Mouse (Mus musculus): Measurements from ENCODE around the gene Gm12355.

The Gm12355 gene

DNA sequence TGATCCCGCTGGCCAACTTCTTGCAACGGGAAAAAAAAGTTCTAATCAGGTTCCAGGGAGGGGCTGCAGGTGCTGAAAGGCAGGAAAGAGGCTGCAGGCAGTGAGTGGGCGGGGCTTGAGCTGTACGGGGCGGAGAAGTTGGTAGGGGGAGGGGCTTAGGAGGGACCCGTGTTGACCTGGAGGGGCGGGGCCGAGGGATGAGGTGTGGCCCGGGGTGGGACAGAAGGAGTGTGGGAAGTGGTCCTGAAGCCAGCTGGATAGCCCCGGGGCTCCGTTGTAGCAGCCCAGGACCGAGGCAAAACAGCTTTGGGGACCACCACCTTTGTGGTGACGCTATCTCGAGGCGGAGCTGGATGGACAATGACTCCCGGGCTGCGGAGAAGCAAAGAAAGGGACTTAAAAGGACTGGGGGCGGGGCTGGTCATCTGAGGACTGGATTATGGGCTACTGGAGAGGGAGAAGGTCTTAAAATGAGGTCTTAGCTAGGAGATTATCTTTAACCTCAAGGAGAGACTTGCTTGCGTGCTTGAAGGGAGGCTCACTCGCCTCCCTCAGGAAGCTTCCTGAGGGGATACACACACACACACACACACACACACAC is 23.3 kb downstream of the Gm12355 start:
- DNase-seq (ENCODE audit: low spot score): no peak

DNA sequence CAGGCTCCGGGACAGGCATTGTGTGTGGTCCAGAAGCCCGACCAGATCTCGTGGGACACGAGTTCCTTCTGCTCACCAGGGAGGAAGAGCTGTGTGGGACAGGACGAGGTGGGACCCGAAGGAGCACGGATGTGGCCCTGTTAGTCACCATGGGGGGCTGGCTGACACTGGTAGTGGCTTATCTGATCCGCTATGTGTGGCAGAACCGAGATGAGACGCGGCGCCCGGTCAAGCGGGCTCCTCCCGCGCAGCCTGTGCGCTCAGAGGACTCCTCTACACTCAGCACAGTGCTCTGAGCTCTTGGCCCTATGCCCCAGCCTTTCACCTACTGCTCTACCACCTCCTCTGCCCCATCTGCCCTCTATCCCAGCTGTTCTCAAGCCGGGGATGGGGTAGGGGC is 26.2 kb downstream of the Gm12355 start:
- DNase-seq (ENCODE audit: low spot score): no peak

DNA sequence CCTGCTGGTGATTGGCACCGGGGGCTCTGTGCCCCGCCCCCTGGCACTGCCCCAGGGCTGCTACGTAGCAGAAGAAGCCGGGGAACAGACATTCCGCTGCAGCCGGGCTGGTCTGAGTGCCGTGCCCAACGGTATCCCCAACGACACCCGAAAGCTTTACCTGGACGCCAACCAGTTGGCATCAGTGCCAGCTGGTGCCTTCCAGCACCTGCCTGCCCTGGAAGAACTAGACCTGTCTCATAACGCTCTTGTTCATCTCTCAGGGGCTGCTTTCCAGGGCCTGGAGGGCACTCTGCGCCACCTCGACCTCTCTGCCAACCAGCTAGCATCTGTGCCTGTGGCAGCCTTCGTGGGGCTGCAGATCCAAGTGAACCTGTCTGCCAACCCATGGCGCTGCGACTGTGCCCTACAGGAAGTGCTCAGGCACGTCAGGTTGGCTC is 26.6 kb downstream of the Gm12355 start:
- DNase-seq (ENCODE audit: low spot score): no peak

DNA sequence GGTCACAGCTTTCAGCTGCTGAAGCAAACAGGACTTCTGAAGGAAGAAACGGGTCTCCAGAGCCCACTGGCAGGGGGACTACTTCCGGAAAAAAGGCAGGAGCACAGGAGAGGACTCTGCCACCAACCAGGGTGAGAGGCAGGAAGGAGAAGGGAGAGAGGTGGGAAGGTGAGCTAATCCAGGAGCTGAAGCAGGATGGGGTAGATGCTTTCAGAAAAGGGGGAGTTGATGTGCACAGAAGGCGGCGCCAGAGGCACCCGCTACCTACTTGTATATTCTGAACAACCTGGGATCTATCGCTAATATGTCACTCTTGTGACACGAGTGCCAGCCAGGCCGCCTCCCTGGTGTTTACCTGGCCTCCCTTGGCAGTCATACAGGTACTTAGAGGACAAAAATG is 27.5 kb downstream of the Gm12355 start, which contains the start of gene Lrrc3c:
Lrrc3c (plus strand) TSS at position 301 of the 400 bp plus-strand sequence.
- no peak for DNase-seq (ENCODE audit: low spot score)

DNA sequence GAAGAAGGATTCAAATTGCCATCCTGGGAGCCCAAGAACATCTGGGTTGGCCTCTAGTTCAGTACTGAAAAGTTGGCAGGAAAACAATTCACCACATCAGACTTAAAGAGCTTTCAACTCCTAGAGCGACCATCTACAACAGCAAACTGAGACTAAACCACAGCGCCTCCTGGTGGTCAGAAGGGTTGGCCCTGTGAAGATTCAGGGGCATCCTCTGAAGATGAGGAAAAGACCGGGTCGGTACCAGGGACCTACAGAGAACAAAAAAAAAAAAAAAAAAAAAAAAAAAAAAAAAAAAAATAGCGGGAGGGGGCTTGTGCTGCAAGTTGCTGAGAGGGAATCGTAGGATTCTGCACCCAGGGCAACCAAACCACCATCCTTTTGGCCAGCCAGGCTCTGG is 28.1 kb downstream of the Gm12355 start:
- DNase-seq (ENCODE audit: low spot score): peak; percentile 52

DNA sequence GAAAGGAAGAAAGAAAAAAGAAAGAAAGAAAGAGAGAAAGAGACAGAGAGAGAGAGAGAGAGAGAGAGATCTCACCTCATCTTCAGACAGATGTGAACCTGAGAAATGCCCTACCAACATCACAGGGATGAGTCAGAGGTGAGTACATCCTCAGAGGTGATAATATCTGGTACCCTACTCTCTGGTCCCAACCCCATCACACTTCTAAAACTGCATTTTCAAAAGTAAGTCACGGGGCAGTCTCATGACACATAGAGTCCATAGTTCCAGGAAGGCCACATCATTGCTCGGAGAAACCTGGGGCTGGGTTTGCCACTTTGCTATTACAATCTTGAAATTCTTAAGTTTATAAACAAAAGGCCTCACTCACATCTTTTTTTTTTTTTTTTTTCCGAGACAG is 29.5 kb downstream of the Gm12355 start:
- DNase-seq (ENCODE audit: low spot score): no peak

DNA sequence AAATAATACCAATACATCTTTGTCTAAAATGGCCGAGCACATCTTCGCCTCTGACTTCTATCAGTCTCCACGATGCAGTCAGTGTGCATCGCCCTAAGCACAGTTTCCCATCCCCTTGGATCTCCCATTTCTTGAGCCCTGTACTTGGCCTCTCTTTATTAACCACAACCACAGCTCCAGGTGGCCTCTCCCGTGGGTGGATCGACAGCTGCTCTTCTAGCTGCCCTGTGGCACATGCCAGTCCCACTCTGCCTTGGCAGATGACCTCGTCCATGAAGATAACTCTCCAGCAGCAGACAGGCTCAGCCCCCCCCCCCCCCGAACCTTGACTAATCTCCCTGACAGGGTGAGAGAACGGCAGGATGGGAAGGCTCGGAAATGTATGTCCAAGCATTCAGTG is 30.0 kb downstream of the Gm12355 start:
- no peak for DNase-seq (ENCODE audit: low spot score)

DNA sequence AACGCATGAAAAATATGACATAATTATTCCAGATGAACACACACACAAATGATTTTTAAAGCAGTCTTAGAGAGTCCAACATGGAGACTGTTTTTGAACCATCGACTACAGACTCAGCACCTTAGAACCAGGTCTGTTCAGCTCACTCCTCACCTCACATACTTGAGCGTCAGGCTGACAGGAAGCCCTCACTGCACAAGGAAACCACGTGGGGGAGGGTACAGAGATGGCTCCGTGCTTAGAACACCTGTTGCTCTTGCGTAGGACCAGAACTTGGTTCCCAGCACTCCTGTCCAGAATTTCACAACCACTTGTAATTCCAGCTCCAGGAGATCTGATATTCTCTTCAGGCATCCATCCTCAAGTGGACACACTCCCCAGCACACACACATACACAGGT is 30.4 kb downstream of the Gm12355 start:
- DNase-seq (ENCODE audit: low spot score): no peak

DNA sequence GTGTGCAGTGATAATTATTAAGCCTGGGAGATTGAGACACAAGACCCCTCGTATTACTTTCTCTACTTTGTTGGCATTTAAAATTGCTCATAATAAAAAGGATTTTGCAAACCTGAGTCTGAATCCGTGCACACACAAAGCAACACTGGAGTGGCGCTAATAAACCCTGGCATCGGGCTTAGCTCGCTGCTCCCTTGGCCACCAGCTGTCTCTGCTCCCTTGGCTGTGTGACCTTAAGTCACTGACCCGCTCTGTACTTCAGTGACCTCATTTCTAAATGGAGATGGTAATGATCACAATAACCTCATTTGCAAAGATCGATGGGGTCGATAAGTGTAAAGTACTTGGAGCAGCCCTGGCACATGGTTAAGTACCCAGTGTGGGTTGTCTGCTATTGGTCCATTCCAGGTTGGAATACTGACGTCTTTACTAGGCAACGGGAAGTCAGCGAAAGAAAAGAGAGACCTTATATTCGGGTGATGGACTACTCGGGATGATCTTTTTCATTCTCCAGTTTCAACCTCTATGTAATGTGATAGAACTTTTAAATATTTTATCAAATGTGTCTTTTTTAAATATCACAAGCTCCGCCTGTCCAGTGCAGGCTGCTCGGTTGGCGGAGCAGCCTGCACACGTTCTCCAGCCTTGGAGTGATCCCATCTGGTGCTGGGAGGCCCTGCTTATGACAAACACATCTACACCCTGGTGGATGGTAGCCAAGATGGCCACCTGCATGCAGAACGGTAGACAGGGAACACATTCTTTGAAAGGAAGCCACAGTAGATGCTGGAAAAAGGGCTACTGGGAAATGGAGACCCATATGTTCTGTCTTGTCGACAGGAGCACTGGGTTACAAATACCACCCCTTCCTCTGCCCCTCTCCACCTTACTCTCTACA is 34.7 kb downstream of the Gm12355 start:
- DNase-seq (ENCODE audit: low spot score): no peak

DNA sequence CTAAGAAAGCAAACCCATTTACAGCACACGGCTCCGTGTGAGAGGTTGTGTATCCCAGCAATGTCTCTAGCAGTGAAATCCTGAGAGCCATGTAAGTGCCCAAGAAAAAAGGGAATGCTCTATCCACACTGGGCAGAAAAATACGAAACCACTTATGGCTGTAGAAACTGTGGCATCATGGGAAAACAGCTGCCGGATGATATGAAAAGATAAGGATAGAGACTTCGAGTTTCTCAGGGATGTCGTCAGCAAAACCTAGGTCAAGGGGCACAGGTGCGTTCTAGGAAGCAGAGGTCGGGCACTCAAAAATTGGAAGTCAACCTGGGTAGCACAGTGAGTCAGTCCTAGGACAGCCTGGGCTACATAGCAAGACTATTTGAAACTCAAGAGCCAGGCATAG is 36.2 kb downstream of the Gm12355 start:
- DNase-seq (ENCODE audit: low spot score): no peak

DNA sequence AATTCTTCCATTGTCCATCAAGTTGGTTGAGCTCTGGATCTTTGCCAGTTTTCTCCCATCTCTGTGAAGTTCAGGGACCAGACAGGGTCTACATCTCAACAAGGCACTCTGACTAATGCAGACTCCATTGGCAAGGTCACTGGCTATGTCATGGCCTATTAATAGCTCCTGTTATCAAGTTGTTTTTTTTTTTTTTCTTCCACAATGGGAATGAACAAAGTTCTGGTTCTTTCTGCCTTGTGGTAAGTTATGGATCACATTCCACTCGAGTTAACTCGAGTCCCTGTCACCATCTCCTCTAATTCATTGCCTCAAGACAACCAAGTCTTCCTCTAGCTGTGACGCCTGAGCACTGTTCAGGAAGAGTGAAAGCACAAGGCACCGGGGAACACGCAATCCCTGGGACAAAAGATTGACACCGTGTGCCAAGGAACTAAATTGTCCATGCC is 36.6 kb downstream of the Gm12355 start:
- DNase-seq (ENCODE audit: low spot score): no peak

DNA sequence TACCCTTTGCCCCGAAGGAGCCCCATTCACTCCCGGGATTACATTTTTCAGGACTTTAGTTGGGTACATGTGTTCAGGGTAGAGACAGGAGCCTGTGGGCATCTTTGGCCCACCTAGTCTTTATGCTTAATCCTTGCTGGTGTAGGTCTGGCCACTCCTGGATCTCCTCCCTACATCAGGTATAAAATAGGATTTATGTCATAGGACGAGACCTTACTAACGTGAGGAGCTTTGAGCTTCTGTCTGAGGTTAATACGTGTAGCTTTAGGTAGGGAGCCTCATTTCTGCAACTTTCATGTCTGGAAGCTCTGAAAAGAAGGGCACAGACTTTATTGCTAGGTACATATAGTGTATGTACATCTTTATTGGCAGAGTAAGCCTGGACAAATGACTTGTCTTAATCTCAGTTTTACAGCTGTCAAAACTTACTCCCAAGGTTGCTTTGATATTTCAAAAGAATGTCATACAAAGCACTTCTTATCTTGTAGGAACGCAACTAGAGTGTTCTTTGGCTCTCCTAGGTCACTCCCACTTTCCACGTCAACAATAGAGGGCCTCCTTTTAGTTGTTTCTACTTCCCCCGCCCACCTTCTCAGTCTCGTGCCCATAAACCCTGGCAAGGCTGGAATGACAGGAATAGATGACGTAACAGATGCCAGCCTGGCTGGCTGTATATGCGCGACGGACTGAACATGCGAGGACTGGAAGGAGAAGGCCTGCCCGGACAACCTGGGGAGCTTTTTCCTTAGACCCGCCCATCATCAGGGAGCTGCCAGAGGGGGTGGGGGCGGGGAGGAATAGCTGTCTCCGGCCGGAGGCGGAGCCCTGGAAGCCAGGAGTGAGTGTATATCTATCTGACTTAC is 37.5 kb downstream of the Gm12355 start:
- DNase-seq (ENCODE audit: low spot score): peak; percentile 65

DNA sequence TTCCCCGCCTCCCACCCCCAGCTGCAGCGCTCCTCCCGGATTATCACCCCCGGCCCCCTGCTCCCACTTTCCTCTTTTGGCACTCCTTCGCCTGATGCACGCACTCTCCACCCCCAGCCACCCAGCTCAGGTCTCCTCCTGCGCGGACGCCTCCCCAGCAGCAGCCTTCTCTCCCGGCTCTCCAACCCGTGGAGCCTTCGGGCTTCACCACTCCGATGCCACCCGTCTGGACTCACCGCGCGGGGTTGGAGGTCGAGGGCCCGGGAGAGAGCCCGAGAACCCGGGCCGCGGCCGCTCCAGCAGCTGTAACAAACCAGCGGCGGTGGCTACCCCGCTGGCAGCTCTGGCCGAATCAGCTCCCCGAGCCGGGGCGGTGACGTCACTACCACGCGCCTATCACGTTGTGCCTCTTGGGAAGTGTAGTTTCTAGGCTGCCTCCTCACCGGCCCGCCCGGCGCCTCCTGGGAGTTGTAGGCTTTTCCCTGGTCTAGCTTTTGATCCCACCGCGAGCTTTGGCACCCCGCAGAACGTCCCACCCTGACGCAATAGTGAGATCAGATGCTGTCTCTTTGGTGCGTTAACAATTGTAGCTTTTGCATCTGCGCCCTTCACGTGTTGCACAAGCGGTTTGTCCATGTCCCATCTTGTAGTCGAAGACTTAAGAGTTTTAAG is 38.4 kb downstream of the Gm12355 start, which contains the start of gene Ormdl3:
Ormdl3 (minus strand) TSS at position 477 of the 672 bp plus-strand sequence.
- peak; percentile 98 for DNase-seq (ENCODE audit: low spot score)

DNA sequence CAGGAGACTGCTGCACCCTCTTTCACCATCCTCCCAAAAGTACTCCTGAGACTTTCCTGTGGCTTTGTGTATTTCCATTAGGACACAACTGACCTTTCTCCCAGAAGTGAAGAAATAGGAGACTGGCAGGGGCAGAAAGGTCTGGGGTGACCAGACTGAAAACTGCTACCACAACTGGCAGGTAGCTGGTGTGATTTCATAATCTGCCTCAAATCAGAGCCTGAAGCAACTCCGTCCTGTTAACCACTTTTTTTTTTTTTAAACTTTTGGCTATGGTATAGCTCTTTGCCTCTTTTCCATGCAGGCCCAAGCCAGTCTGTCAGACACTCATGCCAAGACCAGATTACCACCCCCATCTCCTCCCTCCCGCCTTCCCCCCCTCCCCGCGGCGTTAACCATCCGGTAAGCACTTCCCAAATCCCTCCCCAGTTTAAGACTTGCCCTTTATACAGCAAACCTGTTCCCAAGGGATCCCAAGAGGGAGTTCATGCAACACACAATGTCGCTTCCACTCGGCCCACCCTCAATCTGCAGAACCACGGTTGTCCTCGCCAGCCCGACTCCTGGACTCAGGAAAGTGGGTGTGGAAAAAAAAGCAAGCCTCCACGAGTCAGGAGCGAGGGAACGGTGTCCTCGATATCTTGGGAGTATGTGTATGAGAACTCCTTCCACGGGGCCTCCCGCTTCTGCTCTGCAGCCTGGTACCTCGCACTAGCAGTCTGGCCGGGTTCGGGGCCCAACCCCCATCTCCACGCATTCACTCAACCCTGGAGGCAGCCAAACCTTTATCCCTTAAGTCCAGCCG is 39.2 kb downstream of the Gm12355 start:
- DNase-seq (ENCODE audit: low spot score): no peak

DNA sequence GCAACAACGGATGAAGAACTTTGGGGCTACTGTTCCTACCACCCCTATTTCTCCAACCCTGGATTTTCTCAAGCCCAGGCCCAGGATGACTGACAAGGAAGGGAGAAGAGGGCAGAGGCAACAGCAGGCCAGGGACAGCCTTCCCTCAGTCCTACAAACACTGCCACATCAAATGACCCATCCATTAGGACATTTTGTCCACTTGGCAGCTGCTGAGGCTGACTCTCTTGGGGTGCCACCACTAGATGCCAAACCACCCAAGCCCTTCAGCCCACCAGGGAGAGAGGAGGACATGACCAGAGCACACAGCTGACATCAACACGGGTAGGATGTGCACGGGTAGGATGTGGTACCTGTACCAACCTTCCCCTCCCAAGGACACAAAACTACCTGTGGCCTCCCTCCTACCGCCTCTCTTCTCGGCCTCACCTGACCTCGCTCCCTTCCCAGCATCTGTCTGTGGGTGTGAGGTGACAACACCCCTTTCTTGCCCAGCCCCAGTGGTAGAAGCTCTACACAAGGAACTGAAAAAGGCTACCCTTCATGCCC is 40.8 kb downstream of the Gm12355 start:
- no peak for DNase-seq (ENCODE audit: low spot score)

DNA sequence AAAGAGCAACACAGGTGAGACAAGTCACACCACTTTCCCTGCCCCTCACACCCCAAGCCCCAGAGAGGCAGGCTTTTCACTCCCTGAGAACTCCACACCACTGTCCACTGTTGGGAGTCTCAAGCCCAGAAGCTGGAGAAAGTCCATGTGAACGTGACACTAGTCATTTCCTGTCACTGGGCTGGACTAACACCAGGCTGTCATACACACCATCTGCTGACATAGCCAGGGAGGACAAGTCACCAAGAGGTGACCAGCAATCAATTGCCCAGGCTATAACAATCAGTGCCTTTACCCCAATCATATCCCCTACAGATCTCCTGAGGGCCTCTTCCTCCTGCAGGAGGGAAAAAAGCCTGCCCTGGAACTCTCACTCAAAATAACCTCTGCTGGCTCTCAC is 41.3 kb downstream of the Gm12355 start:
- no peak for DNase-seq (ENCODE audit: low spot score)

DNA sequence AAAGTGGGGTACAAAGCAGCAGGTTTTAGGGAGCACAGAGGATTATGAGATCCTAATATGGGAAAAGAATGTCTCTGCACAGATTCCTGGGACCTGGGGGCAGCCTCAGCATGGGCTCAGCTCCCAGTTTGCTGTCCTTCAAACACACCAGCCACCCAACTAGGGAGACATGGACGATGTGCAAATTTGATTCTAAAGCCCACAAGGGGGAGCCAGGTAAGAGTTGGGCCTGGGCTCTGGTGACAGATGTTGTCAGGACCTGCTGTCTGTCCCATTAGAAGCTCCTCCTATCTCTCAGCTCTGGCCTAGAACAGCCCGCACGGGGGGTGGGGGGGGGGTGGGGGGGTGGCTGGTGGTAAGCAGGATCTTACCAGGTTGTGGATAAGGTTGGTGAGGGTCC is 41.9 kb downstream of the Gm12355 start:
- DNase-seq (ENCODE audit: low spot score): no peak

DNA sequence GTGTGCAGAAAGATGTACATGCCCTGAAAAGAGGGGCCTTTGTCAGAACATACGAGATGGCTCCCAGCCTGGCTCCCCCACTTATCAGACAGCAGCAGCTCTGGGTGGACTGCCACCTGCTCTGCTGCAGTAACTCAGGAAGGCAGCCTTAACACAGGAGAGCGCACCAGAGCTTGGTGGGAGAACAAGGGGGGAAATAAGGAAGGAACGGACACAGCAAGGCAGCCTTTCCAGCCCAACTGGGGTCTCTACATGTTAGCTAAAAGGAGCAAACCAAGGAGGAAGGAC is 42.3 kb downstream of the Gm12355 start:
- DNase-seq (ENCODE audit: low spot score): no peak

DNA sequence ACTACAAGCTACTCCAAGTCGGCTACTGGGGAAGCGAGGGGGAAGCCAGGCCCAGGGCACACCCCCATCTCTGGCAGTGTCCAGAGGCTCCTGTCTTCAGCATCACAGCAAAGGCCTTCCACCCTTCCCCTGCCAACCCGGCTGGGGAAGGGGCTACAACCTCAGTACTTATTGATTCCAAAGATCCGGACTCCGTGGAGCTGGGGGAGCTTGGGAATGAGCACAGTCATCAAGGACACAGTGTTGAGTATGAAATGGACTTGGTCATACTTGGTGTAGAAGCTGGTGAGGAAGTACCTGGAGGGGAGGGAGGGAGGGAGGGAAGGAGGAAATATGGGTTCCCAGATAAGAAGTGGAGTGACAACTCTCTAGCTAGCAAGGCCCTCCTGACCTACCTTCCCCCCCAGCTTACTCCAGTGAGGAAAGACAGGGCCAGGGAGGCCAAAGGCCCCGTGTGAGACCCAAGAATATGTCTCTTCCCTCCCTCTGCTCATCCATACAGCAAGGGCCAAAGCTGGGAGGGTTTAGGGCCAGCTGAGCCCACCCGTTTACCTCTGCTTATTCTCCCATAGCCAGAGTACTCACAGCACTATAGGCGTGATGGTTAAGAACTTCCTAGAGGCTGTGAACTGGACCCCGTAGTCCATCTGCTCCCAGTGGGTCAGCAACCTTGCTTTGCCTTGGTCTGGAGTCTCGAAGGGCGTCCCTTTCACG is 42.8 kb downstream of the Gm12355 start:
- no peak for DNase-seq (ENCODE audit: low spot score)

DNA sequence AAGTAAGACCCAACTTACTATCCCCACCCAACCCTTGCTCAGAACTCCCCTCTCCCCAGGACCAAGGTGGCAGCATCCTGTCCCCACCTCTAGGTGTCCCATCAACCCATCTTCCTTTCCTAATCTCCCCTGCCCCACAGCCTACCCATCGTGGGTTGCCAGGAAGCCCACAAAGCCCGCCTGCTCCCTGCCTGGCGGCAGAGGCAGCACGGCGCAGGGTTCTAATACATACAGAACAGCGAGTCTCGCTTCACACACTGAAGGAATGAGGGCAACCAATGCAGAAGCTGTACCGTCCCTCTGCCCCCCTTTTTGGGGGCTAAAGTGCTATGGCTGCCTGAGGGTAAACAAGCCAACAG is 43.5 kb downstream of the Gm12355 start:
- no peak for DNase-seq (ENCODE audit: low spot score)
